Mouse (Mus musculus): ENCODE measurements around the gene Usp9x. TPM values are rescaled to one million over a fixed set of nuclear protein-coding genes. Genes with fewer than 3 reads are reported as not detected.

The Usp9x gene
- total RNA-seq, 2 experiments from 2014 or later, result 130 to 150 TPM

DNA sequence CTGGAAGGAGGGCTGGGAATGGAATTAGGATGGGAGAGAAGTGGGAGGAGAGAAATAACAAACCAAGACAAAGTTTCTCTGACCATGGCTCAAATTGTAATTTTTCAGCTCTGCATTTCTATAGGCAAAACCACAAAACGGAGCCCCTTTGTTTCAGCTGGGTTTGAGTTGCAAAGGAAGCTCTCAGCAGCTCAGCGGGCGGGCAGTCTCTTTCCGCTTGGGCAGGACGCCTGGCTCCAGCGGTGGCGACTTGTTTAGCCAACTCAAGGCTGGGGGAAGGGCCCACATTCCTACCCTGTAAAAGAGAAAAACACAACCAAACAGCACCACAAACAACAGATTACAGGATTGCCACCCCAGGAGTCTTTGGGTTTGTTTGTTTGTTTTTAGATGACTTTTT is 135.2 kb downstream of the Usp9x start:
- Histone ChIP-seq H3K27ac (no peak overlapping the region), H3K4me3 (no peak overlapping the region)
- intact Hi-C loops (cut with DNase I), result no loop called here
- TF ChIP-seq CTCF (IDR thresholded peaks at IDR 0.05), result no peak
- DNase-seq, result peak; percentile 39

DNA sequence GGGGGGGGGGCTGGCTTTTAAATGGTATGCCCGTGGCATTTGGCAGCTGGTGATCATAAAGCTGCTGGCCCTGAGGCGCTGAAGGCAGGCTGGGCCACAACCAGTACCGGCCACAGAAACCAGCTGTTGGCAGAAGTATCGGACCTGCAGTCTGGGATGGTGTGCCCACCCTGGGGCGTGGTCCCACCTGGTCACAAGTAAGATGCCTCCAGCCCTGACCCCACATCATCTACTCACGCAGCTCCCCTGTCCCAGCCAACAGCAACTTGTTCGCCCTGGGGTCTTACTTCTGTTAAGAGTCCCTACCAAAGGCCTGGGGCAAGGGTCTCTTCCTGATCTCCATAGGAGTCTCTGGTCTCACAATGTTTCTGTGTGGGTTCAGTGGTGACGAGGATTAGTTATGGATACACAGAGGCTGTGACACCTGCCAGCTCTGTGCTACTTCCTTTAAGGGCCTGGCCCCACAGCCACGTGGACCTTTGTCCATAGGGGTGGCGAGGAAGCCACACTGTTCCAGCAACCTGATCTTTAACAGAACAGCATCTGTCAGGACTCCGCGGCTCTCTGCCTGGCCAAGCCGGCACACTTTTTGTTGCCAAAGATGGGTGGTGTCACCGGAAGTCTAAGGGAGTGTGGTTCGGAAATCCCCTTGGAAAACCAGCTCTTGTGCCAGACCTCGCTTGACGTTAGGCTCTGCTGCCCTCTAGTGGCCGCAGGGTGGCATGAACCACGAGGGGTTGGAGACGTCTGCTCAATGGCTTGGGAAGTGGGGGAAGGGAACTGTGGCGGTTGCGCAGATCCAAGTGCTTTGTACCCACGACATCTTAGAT is 136.4 kb downstream of the Usp9x start:
- Histone ChIP-seq H3K4me3 (peak overlapping the region; percentile 61), H3K27ac (peak overlapping the region; percentile 60)
- TF ChIP-seq CTCF (IDR thresholded peaks at IDR 0.05), result peak; percentile 98; the same call in 1 of the 2 replicates
- DNase-seq, result peak; percentile 90
- intact Hi-C loops (cut with DNase I), result no loop called here

DNA sequence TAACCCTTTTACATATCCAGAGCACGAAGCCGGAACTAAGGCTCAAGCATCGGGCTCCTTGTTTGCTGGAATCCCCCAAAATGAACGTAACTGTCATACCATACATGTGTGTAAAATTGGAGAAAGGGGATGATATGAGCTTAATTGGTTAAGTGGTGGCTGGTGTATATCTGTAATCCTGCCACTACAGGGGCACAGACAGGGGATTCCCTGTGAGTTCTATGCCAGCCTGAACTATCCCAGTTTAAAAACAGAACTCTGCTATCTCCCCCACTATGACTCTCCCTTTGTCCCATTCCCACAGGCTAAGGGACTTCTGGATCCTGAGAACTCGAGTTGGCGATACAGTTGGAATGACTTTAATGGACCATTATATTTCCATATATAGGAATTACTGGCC is 137.1 kb downstream of the Usp9x start:
- Histone ChIP-seq H3K27ac (peak overlapping the region; percentile 51; the same call in 1 of the 2 replicates), H3K4me3 (peak overlapping the region; percentile 61)
- DNase-seq, result no peak
- TF ChIP-seq CTCF (IDR thresholded peaks at IDR 0.05), result no peak
- intact Hi-C loops (cut with DNase I), result no loop called here

DNA sequence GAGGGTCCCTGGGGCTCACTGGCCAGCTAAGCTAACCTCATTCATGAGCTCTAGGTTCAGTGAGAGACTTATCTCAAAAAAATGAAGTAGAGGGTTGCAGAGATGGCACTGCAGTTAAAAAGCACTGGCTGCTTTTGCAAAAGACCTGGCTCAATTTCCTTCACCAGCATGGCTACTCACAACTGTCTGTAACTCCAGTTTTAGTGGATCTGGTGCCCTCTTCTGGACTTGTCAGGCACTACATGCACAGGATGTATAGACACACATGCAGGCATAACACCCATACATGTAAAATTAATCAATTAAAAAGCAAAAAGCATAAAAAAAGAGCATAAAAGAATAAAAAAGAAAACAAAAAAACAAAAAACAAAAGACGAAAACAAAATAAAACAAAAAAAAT is 143.0 kb downstream of the Usp9x start:
- peak; percentile 44 for TF ChIP-seq CTCF (IDR thresholded peaks at IDR 0.05)
- intact Hi-C loops (cut with DNase I), result no loop called here
- Histone ChIP-seq H3K27ac (no peak overlapping the region), H3K4me3 (no peak overlapping the region)
- no peak for DNase-seq

Other genes starting within 250 kb of the Usp9x start
- gene Ddx3x, start 209.5 kb downstream of the Usp9x start, total RNA-seq (2021), result 100 to 1,000 TPM; 138 to 199 TPM

Measured in gastrocnemius, adult 2 months (tissue).